Mouse (Mus musculus): ENCODE data around the gene Igsf1. TPM values are rescaled to one million over a fixed set of nuclear protein-coding genes. Genes with fewer than 3 reads are reported as not detected.

Igsf1 gene
- polyA plus RNA-seq (2016; fragmentation: Nextera tagmentation; extraction: Ambion mirVana) = 2.6 and 3.9 TPM in 2 replicates

- H3K4me2 ChIP-seq = peak within 1 kb of the TSS; percentile 70
- WGBS = 16% methylated on average over 28 of the region's 28 CpGs
- no peaks in the 10 kb centered on the region for H3K36me3 ChIP-seq
- no peaks in the 10 kb centered on the region for H3K4me1 ChIP-seq (replicated peaks)
- peak; percentile 75 for ATAC-seq (ENCODE audit: insufficient number of reproducible peaks, low FRiP score)
- H3K9ac ChIP-seq = no peak within 1 kb of the TSS
- no peak within 1 kb of the TSS for H3K27ac ChIP-seq (ENCODE audit: poor library complexity, severe bottlenecking)
- no peaks in the 10 kb centered on the region for H3K9me3 ChIP-seq (replicated peaks)
- H3K4me3 ChIP-seq = peak within 1 kb of the TSS; percentile 45
- H3K27me3 ChIP-seq (replicated peaks) = no peaks in the 10 kb centered on the region
Measured at GRCm38 (mm10) chrX:49797213-49798019, at the start of gene Igsf1. Gene Igsf1 (minus strand): TSS chrX:49797749.

GRCm38 (mm10) chrX:49770828-49771227, 26.7 kb downstream of the Igsf1 start:
- no peaks in the 10 kb centered on the region for H3K9me3 ChIP-seq (replicated peaks)
- no peak overlapping the region for H3K4me3 ChIP-seq
- WGBS = 34% methylated on average over 2 of the region's 2 CpGs
- no peaks in the 10 kb centered on the region for H3K4me1 ChIP-seq (replicated peaks)
- H3K9ac ChIP-seq = no peak overlapping the region
- no peak overlapping the region for H3K4me2 ChIP-seq
- H3K27ac ChIP-seq (ENCODE audit: poor library complexity, severe bottlenecking) = no peak overlapping the region
- ATAC-seq (ENCODE audit: insufficient number of reproducible peaks, low FRiP score) = no peak
- no peaks in the 10 kb centered on the region for H3K27me3 ChIP-seq (replicated peaks)
- H3K36me3 ChIP-seq = no peaks in the 10 kb centered on the region

- Histone ChIP-seq H3K4me2 (no peak overlapping the region), H3K4me3 (no peak overlapping the region), H3K27me3 (replicated peaks) (no peaks in the 10 kb centered on the region), H3K27ac (ENCODE audit: poor library complexity, severe bottlenecking) (no peak overlapping the region), H3K4me1 (replicated peaks) (no peaks in the 10 kb centered on the region), H3K9ac (no peak overlapping the region), H3K9me3 (replicated peaks) (no peaks in the 10 kb centered on the region), H3K36me3 (no peaks in the 10 kb centered on the region)
- WGBS = 52% methylated on average over 5 of the region's 5 CpGs
- ATAC-seq (ENCODE audit: insufficient number of reproducible peaks, low FRiP score) = no peak
Measured at GRCm38 (mm10) chrX:49745192-49745591, 52.4 kb downstream of the Igsf1 start.

- Histone ChIP-seq H3K36me3 (no peaks in the 10 kb centered on the region), H3K4me2 (no peak within 1 kb of the TSS), H3K9ac (no peak within 1 kb of the TSS), H3K4me1 (replicated peaks) (no peaks in the 10 kb centered on the region), H3K27ac (ENCODE audit: poor library complexity, severe bottlenecking) (no peak within 1 kb of the TSS), H3K4me3 (no peak within 1 kb of the TSS), H3K27me3 (replicated peaks) (no peaks in the 10 kb centered on the region), H3K9me3 (replicated peaks) (no peaks in the 10 kb centered on the region)
- ATAC-seq (ENCODE audit: insufficient number of reproducible peaks, low FRiP score) = no peak
- 74% methylated on average over 2 of the region's 2 CpGs for WGBS
Measured at GRCm38 (mm10) chrX:49734959-49735358, 62.6 kb downstream of the Igsf1 start, which contains the start of gene Olfr1321. Gene Olfr1321 (minus strand): TSS chrX:49735059.

Other genes starting within 250 kb of the Igsf1 start
- gene Olfr1320, start 125.4 kb downstream of the Igsf1 start, polyA plus RNA-seq (2016; fragmentation: Nextera tagmentation; extraction: Ambion mirVana) = not detected in 2 replicates
- gene Olfr1321, start 62.7 kb downstream of the Igsf1 start, polyA plus RNA-seq (2016; fragmentation: Nextera tagmentation; extraction: Ambion mirVana) = not detected in 2 replicates
- gene Olfr1322, start 93.7 kb upstream of the Igsf1 start, polyA plus RNA-seq (2016; fragmentation: Nextera tagmentation; extraction: Ambion mirVana) = not detected in 2 replicates
- not detected in 2 replicates for gene Olfr1323, start 221.6 kb upstream of the Igsf1 start, polyA plus RNA-seq (2016; fragmentation: Nextera tagmentation; extraction: Ambion mirVana)